Mouse (Mus musculus): ENCODE results near the gene Slc35c2. TPM values are rescaled to one million over a fixed set of nuclear protein-coding genes. Genes with fewer than 3 reads are reported as not detected.
A peak's percentile ranks its signal among the peaks of the same experiment; 100 is the strongest.

Gene Slc35c2
- polyA plus RNA-seq, 1 experiment from 2014 or later, result 60.8 TPM

DNA sequence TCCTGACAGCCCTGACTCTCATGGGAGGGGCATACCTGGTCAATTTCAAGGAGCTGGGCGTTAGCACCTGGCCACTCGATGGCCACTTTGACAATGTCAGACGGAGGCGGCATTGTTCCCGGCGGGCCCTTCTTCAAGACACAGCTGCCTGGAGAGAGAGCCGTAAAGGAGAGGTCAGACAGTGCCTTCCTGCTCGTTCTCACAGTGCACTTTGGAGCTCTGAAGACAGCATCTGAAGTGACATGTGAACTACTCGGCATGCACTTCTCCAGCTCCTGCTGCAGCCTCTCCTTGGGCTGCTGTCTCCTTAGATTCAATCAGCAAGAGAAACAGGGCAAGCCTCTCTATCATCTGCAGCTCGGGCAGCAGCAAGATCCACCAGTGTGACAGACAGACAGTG lies 28.5 kb upstream of the Slc35c2 start:
- peak overlapping the region; percentile 33; the same call in 1 of the 2 replicates for H3K4me2 ChIP-seq (replicated peaks)
- H3K9ac ChIP-seq, result peak overlapping the region; percentile 53
- WGBS, result 22% methylated on average over 10 of the region's 10 CpGs
- no peak overlapping the region for H3K4me3 ChIP-seq (replicated peaks; ENCODE audit: low read length)
- DNase-seq (ENCODE audit: low spot score) (no peak), ATAC-seq (ENCODE audit: low FRiP score) (no peak)
- H3K27me3 ChIP-seq (ENCODE audit: control insufficient read depth, insufficient read depth, low read length), result no peaks in the 10 kb centered on the region
- peak overlapping the region; percentile 91 for H3K27ac ChIP-seq
- H3K36me3 ChIP-seq (replicated peaks; ENCODE audit: control insufficient read depth, insufficient read depth), result peaks cover 43% of the 10 kb centered on the region
- no peaks in the 10 kb centered on the region for H3K9me3 ChIP-seq (ENCODE audit: control insufficient read depth, low read length)
- peaks cover 34% of the 10 kb centered on the region for H3K4me1 ChIP-seq (replicated peaks; ENCODE audit: control insufficient read depth, insufficient read depth, low read length)

DNA sequence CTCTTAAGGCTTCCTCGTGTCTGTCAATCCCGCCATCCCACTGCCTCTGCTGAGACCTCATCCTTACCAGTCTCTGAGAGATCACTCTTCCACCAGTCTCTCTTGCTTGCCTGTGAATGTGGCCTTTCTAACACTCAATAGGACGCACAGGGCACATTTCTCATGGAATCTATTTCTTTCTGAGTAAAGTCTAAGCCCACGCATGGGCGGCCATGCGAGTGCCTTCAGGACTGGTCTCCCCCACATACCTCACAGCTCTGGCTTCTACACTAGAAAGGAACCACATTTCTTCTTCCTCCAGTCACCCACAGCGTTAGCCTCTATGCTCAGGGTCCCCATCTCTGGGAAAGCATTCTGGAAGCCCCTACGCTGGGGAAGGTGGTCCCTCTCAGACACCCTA lies 26.5 kb upstream of the Slc35c2 start:
- no peak for ATAC-seq (ENCODE audit: low FRiP score)
- H3K27me3 ChIP-seq (ENCODE audit: control insufficient read depth, insufficient read depth, low read length), result no peaks in the 10 kb centered on the region
- peaks cover 59% of the 10 kb centered on the region for H3K36me3 ChIP-seq (replicated peaks; ENCODE audit: control insufficient read depth, insufficient read depth)
- no peaks in the 10 kb centered on the region for H3K9me3 ChIP-seq (ENCODE audit: control insufficient read depth, low read length)
- 79% methylated on average over 8 of the region's 8 CpGs for WGBS
- peaks cover 46% of the 10 kb centered on the region for H3K4me1 ChIP-seq (replicated peaks; ENCODE audit: control insufficient read depth, insufficient read depth, low read length)
- no peak for DNase-seq (ENCODE audit: low spot score)
- H3K9ac ChIP-seq, result no peak overlapping the region
- H3K27ac ChIP-seq, result no peak overlapping the region
- H3K4me3 ChIP-seq (replicated peaks; ENCODE audit: low read length), result no peak overlapping the region
- H3K4me2 ChIP-seq (replicated peaks), result no peak overlapping the region

DNA sequence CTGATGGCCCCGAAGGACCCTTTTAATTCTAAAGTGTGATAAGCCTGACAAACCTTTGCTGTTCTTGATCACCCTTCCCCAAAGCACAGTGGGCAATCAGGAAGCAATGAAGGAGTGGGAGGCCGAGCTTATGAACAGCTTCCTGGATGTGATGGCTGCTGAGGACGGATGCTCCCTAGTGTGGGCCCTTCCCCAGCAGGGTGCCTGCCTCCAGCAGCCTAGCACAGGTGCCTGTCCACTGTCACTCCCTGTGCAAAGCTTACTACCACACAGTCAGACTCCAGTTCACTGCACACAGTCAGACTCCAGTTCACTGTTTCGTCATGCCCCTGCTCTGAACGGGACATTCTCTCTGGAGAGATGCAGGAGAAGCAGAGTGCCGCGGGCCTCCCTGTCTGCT lies 24.7 kb upstream of the Slc35c2 start:
- Histone ChIP-seq H3K27me3 (ENCODE audit: control insufficient read depth, insufficient read depth, low read length) (no peaks in the 10 kb centered on the region), H3K4me1 (replicated peaks; ENCODE audit: control insufficient read depth, insufficient read depth, low read length) (peaks cover 33% of the 10 kb centered on the region), H3K4me3 (replicated peaks; ENCODE audit: low read length) (no peak overlapping the region), H3K9me3 (ENCODE audit: control insufficient read depth, low read length) (no peaks in the 10 kb centered on the region), H3K27ac (no peak overlapping the region), H3K9ac (no peak overlapping the region), H3K36me3 (replicated peaks; ENCODE audit: control insufficient read depth, insufficient read depth) (peaks cover 76% of the 10 kb centered on the region), H3K4me2 (replicated peaks) (no peak overlapping the region)
- 73% methylated on average over 7 of the region's 7 CpGs for WGBS
- no peak for DNase-seq (ENCODE audit: low spot score)
- no peak for ATAC-seq (ENCODE audit: low FRiP score)

DNA sequence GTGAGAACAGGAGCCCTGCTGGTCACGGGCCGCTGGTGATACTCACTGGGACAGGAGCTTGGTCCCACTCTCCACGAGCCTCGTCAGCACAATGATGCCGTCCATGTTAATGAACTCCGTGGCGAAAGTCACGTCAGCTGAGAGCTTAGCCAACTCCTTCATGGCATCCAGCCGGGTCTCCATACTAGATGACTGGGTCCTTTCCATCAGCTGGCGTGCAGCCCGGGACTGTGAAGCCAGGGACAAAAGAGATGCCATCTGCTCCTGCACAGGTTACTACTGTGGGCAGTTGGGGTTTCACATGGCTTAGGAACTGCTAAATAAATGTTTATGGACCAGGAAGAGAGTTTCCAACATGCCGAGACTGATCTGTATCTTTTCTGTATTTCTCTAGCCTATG lies 23.9 kb upstream of the Slc35c2 start:
- H3K27me3 ChIP-seq (ENCODE audit: control insufficient read depth, insufficient read depth, low read length), result no peaks in the 10 kb centered on the region
- peak; percentile 52; the same call in 1 of the 2 replicates for ATAC-seq (ENCODE audit: low FRiP score)
- no peak overlapping the region for H3K9ac ChIP-seq
- H3K9me3 ChIP-seq (ENCODE audit: control insufficient read depth, low read length), result no peaks in the 10 kb centered on the region
- H3K4me1 ChIP-seq (replicated peaks; ENCODE audit: control insufficient read depth, insufficient read depth, low read length), result peaks cover 25% of the 10 kb centered on the region
- H3K4me3 ChIP-seq (replicated peaks; ENCODE audit: low read length), result no peak overlapping the region
- H3K27ac ChIP-seq, result 0 out of 2 replicates have a peak overlapping the region, but pooled peaks have one; percentile 34
- H3K4me2 ChIP-seq (replicated peaks), result no peak overlapping the region
- peak; percentile 67 for DNase-seq (ENCODE audit: low spot score)
- H3K36me3 ChIP-seq (replicated peaks; ENCODE audit: control insufficient read depth, insufficient read depth), result peaks cover 84% of the 10 kb centered on the region
- 50% methylated on average over 12 of the region's 12 CpGs for WGBS

DNA sequence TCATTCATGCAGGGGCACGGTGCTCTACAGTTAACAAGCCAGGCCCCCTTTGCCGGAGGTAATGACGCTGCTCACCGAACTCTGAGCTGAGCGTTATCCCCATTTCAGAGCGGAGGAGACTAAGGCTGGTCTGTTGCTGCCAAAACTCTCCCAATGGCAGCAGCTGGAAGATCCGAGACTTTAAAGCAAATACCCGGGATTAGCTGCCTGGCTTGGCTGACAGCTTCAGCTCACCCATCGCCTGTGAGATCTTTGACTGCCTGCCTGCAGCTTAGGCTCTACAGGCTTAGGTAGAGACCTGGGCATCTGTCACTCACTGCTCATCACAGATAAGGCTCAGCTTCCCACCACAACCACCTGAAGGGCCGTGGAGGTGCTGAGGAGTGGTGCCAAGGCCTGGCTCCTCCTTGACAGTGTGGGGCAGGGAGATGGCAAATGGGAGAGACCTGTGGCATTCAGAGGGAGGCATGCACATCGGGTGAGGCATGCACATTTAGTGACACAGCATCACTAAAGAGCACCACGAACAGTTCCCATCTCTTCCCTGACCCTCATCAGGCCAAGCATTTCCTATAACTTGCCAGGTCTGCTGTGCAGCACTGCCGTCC lies 23.3 kb upstream of the Slc35c2 start:
- 0 out of 2 replicates have a peak, but pooled peaks have one; percentile 10 for ATAC-seq (ENCODE audit: low FRiP score)
- peaks cover 18% of the 10 kb centered on the region for H3K4me1 ChIP-seq (replicated peaks; ENCODE audit: control insufficient read depth, insufficient read depth, low read length)
- no peak for DNase-seq (ENCODE audit: low spot score)

DNA sequence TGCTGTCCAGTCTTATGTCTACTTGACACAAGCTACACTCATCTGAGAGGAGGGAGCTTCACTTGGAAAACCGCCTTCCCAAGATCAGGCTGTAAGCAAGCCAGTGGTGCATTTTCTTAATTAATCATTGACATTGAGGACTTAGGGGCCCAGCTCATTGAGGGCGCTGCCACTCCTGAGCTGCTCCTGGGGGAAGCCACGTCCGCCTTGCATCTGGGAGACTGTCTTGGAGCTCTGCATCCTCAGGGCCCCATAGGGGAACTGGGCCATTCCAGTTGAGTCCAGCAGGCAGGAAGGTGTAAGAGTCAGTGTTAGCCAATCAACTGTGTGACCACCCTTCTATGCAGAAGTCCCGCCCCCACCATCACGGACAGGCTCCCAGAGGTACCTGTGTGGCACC lies 20.1 kb upstream of the Slc35c2 start:
- ATAC-seq (ENCODE audit: low FRiP score) (no peak), DNase-seq (ENCODE audit: low spot score) (no peak)
- no peaks in the 10 kb centered on the region for H3K27me3 ChIP-seq (ENCODE audit: control insufficient read depth, insufficient read depth, low read length)
- H3K4me2 ChIP-seq (replicated peaks), result no peak overlapping the region
- no peak overlapping the region for H3K9ac ChIP-seq
- 87% methylated on average over 6 of the region's 6 CpGs for whole genome bisulfite sequencing
- peaks cover 86% of the 10 kb centered on the region for H3K36me3 ChIP-seq (replicated peaks; ENCODE audit: control insufficient read depth, insufficient read depth)
- no peak overlapping the region for H3K4me3 ChIP-seq (replicated peaks; ENCODE audit: low read length)
- peaks cover 16% of the 10 kb centered on the region for H3K4me1 ChIP-seq (replicated peaks; ENCODE audit: control insufficient read depth, insufficient read depth, low read length)
- H3K27ac ChIP-seq, result no peak overlapping the region
- no peaks in the 10 kb centered on the region for H3K9me3 ChIP-seq (ENCODE audit: control insufficient read depth, low read length)

More for the DNA sequence above, 23.3 kb upstream of the Slc35c2 start:
- Histone ChIP-seq H3K4me3 (replicated peaks; ENCODE audit: low read length) (no peak overlapping the region), H3K27me3 (ENCODE audit: control insufficient read depth, insufficient read depth, low read length) (no peaks in the 10 kb centered on the region), H3K27ac (peak overlapping the region; percentile 49; the same call in 1 of the 2 replicates), H3K36me3 (replicated peaks; ENCODE audit: control insufficient read depth, insufficient read depth) (peaks cover 84% of the 10 kb centered on the region), H3K9me3 (ENCODE audit: control insufficient read depth, low read length) (no peaks in the 10 kb centered on the region), H3K9ac (peak overlapping the region; percentile 44), H3K4me2 (replicated peaks) (no peak overlapping the region)
- 44% methylated on average over 13 of the region's 13 CpGs for WGBS

DNA sequence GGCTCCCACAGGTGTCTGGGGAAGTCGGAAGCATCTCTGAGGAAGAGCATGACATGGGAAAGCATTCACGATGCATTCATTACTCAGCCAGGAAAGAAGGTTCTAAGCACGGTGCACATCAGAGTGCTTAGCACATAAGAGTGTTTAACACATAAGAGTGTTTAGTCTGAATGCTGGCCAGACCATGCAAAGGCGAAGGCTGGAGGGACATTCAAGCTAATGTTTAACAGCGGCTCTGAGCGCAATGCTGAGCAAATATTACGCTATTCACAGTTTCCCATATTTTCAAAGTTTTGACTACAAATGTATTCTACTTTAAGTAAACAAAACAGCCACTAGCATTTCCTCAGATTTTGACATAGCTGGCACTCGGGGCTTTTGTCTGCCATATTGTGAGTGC lies 17.8 kb upstream of the Slc35c2 start:
- Histone ChIP-seq H3K4me3 (replicated peaks; ENCODE audit: low read length) (no peak overlapping the region), H3K9ac (no peak overlapping the region), H3K4me1 (replicated peaks; ENCODE audit: control insufficient read depth, insufficient read depth, low read length) (peaks cover 7% of the 10 kb centered on the region), H3K4me2 (replicated peaks) (no peak overlapping the region), H3K27me3 (ENCODE audit: control insufficient read depth, insufficient read depth, low read length) (no peaks in the 10 kb centered on the region), H3K36me3 (replicated peaks; ENCODE audit: control insufficient read depth, insufficient read depth) (peaks cover 85% of the 10 kb centered on the region), H3K9me3 (ENCODE audit: control insufficient read depth, low read length) (no peaks in the 10 kb centered on the region), H3K27ac (no peak overlapping the region)
- no peak for DNase-seq (ENCODE audit: low spot score)
- no peak for ATAC-seq (ENCODE audit: low FRiP score)
- WGBS, result 90% methylated on average over 8 of the region's 8 CpGs

DNA sequence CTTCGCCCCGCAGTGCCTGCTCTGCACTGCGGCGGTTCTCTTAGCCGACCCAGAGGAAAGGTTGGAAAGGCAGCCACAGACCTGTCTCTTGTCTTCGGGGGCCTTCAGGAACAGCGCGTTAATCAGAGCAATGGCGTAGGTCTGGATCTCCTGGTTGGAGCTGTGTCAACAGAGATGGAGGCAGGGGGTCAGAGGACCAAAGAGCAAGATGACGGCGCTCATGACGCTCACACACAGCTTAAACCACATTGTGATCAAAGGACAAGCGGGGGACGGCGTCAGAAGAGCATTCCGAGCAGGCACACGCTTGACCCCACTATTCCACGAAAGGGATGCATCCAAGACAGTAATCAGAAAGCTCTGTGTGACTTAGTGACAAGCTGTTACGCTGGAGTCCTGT lies 17.1 kb upstream of the Slc35c2 start:
- H3K36me3 ChIP-seq (replicated peaks; ENCODE audit: control insufficient read depth, insufficient read depth), result peaks cover 83% of the 10 kb centered on the region
- H3K4me1 ChIP-seq (replicated peaks; ENCODE audit: control insufficient read depth, insufficient read depth, low read length), result peaks cover under 1% of the 10 kb centered on the region; the same call in 1 of the 2 replicates
- 91% methylated on average over 19 of the region's 19 CpGs for WGBS
- H3K27me3 ChIP-seq (ENCODE audit: control insufficient read depth, insufficient read depth, low read length), result no peaks in the 10 kb centered on the region
- H3K9me3 ChIP-seq (ENCODE audit: control insufficient read depth, low read length), result no peaks in the 10 kb centered on the region
- no peak overlapping the region for H3K9ac ChIP-seq
- ATAC-seq (ENCODE audit: low FRiP score) (no peak), DNase-seq (ENCODE audit: low spot score) (no peak)
- no peak overlapping the region for H3K4me2 ChIP-seq (replicated peaks)
- no peak overlapping the region for H3K27ac ChIP-seq
- H3K4me3 ChIP-seq (replicated peaks; ENCODE audit: low read length), result no peak overlapping the region

DNA sequence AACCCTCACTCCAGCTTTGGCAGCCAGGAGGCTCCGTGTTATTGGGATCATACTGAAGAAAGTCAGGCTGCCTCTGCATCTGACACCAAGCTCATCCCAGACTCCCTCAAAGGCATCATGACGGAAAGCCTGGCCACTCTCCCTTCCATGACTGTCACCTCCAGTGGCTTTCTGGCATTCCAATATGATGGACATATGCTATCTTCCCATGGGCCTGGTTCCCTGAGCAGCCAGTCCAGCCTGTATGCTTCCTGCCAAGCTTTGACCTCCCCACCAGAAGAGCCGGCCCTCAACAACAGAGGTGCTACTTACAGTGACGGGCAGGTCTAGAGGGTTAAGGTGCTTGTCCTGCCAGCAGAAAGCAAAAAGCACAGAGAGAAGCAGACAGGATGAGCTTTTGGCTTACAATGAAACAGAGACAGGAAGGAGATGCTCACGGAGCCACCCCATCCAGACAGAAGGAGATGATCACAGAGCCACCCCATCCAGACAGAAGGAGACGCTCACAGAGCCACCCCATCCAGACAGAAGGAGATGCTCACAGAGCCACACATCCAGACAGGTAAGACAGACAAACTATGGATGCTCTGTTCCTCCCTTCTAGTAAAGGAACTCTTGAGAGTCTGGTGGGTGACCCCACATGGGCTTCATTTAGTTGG lies 15.8 kb upstream of the Slc35c2 start:
- H3K27me3 ChIP-seq (ENCODE audit: control insufficient read depth, insufficient read depth, low read length), result no peaks in the 10 kb centered on the region
- whole genome bisulfite sequencing, result 92% methylated on average over 6 of the region's 6 CpGs
- no peak overlapping the region for H3K9ac ChIP-seq
- no peak overlapping the region for H3K27ac ChIP-seq
- peaks cover 78% of the 10 kb centered on the region for H3K36me3 ChIP-seq (replicated peaks; ENCODE audit: control insufficient read depth, insufficient read depth)
- DNase-seq (ENCODE audit: low spot score) (no peak), ATAC-seq (ENCODE audit: low FRiP score) (no peak)
- no peaks in the 10 kb centered on the region for H3K9me3 ChIP-seq (ENCODE audit: control insufficient read depth, low read length)
- H3K4me2 ChIP-seq (replicated peaks), result no peak overlapping the region
- no peaks in the 10 kb centered on the region for H3K4me1 ChIP-seq (replicated peaks; ENCODE audit: control insufficient read depth, insufficient read depth, low read length)
- H3K4me3 ChIP-seq (replicated peaks; ENCODE audit: low read length), result no peak overlapping the region

Data from hindbrain, embryonic 14.5 days (tissue).